Mouse (Mus musculus) liver, postnatal 0 days (tissue): ENCODE results near the gene Slc9a5.

Experiments
- CTCF ChIP-seq: sonication (generic); IDR thresholded peaks from 2 replicates; pipeline ENCODE4 v1.5.1; 2016; ENCODE audit warnings: antibody characterized with exemption, low read depth
- EP300 ChIP-seq: IDR thresholded peaks from 2 replicates; pipeline ENCODE4 v1.6.1; 2016; ENCODE audit warnings: antibody characterized with exemption, low read depth, mild to moderate bottlenecking

DNA sequence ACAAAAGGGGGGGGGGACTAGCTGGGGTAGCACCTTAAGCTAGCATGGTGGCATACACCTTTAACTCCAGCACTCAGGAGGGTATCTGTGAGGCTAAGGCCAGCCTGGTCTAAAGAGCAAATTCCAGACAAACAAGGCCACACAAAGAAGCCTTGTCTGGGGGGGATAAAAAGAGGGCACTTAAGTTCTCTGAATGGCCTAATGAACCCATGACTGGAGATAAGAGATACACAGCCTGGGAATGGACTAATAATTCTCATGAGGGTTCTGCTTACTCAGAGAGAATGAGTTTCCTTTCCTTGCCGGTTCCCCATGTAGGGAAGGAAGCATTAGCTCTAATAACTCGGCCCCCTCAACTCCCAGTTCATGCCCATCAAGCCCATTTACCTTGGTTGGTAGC, 16.1 kb upstream of the Slc9a5 start:
- TF ChIP-seq EP300 (no peak), CTCF (no peak)
